11 mouse cellular contexts compared by ENCODE assay signal in genomic region chr3:83222125-83222524, GRCm38 (mm10).
A peak's percentile ranks its signal among the peaks of the same experiment; 100 is the strongest.
DNase-seq lines count a peak whose midpoint lies in the region; ATAC-seq and TF ChIP-seq lines count a peak whose summit lies in the region.
"Had no signal": no experiment of that assay in that cellular context is flagged by ENCODE, and none has a peak within 500 bp of the region (broad histone marks: within the 10 kb centered on the region; RNA-seq: fewer than 3 reads in every experiment).

No protein-coding gene starts in this region.

- WGBS in hindbrain, postnatal 0 days: 55% methylated on average over 5 of the region's 5 CpGs
- 59% methylated on average over 5 of the region's 5 CpGs for WGBS in hindbrain, embryonic 11.5 days

- peak; percentile 50 for DNase-seq in hindbrain, postnatal 0 days (ENCODE audit: low spot score)
- no peak for DNase-seq in hindbrain, embryonic 11.5 days (ENCODE audit: low spot score)
- DNase-seq in layer of hippocampus, adult 9-11 months: peak; percentile 71
- peak; percentile 57 to 64 for DNase-seq in right cerebral cortex, adult 2 months (ENCODE audit: low spot score in 2 of 2)
- no peak for DNase-seq in retina, embryonic 14.5 days (ENCODE audit: low spot score)
- no peak for DNase-seq in T-cell, adult 2 months (ENCODE audit: low spot score)

- no peaks in the 10 kb centered on the region for H3K9me3 ChIP-seq in hindbrain, postnatal 0 days (ENCODE audit: low read length)
- no peaks in the 10 kb centered on the region for H3K9me3 ChIP-seq in hindbrain, embryonic 11.5 days (ENCODE audit: control insufficient read depth, low read length)
- H3K9me3 ChIP-seq: embryonic facial prominence, embryonic 12.5 days; G1E had no signal

- H3K27ac ChIP-seq in hindbrain, postnatal 0 days: no peak overlapping the region
- no peak overlapping the region for H3K27ac ChIP-seq in hindbrain, embryonic 11.5 days (ENCODE audit: low read depth, low read length)
- H3K27ac ChIP-seq in cortical plate, adult 2 months (ENCODE audit: insufficient read depth, low read length): no peak overlapping the region
- H3K27ac ChIP-seq: embryonic facial prominence, embryonic 12.5 days; macrophage had no signal

- H3K4me2 ChIP-seq in hindbrain, postnatal 0 days (ENCODE audit: low read depth, low read length): no peak overlapping the region
- no peak overlapping the region for H3K4me2 ChIP-seq in hindbrain, embryonic 11.5 days (replicated peaks; ENCODE audit: low read depth, low read length)
- H3K4me2 ChIP-seq: embryonic facial prominence, embryonic 12.5 days had no signal

- peak; percentile 35 for TF ChIP-seq CTCF in hindbrain, postnatal 0 days (IDR thresholded peaks at IDR 0.05; ENCODE audit: low read depth)
- peak; percentile 46; the same call in 1 of the 2 replicates for TF ChIP-seq CTCF in cortical plate, adult 2 months (IDR thresholded peaks at IDR 0.05; ENCODE audit: extremely low read depth, insufficient read depth, low read length)

- no peak overlapping the region for H3K9ac ChIP-seq in hindbrain, postnatal 0 days (replicated peaks; ENCODE audit: low read length)
- H3K9ac ChIP-seq in hindbrain, embryonic 11.5 days (ENCODE audit: low read depth, low read length): no peak overlapping the region
- H3K9ac ChIP-seq: embryonic facial prominence, embryonic 12.5 days had no signal

- no peaks in the 10 kb centered on the region for H3K36me3 ChIP-seq in hindbrain, postnatal 0 days (ENCODE audit: insufficient read depth, low read length)
- H3K36me3 ChIP-seq in hindbrain, embryonic 11.5 days (ENCODE audit: control insufficient read depth, insufficient read depth, low read length): no peaks in the 10 kb centered on the region
- H3K36me3 ChIP-seq: embryonic facial prominence, embryonic 12.5 days; G1E had no signal

- H3K4me1 ChIP-seq in hindbrain, postnatal 0 days (ENCODE audit: insufficient read depth, low read length): no peaks in the 10 kb centered on the region
- H3K4me1 ChIP-seq in hindbrain, embryonic 11.5 days (replicated peaks; ENCODE audit: control insufficient read depth, insufficient read depth, low read length): no peaks in the 10 kb centered on the region
- H3K4me1 ChIP-seq in cortical plate, adult 2 months (ENCODE audit: control insufficient read depth, insufficient read depth, low read length): no peaks in the 10 kb centered on the region
- H3K4me1 ChIP-seq: embryonic facial prominence, embryonic 12.5 days had no signal

- TF ChIP-seq POLR2A in cortical plate, adult 2 months (IDR thresholded peaks at IDR 0.05; ENCODE audit: extremely low read depth, insufficient read depth, low read length): no peak

- no peak overlapping the region for H3K4me3 ChIP-seq in hindbrain, postnatal 0 days (ENCODE audit: low read length)
- H3K4me3 ChIP-seq in hindbrain, embryonic 11.5 days (ENCODE audit: low read depth, low read length): no peak overlapping the region
- no peak overlapping the region for H3K4me3 ChIP-seq in cortical plate, adult 2 months (ENCODE audit: insufficient read depth, low read length)
- H3K4me3 ChIP-seq: embryonic facial prominence, embryonic 12.5 days had no signal

- H3K27me3 ChIP-seq in hindbrain, postnatal 0 days (ENCODE audit: insufficient read depth, low read length): no peaks in the 10 kb centered on the region
- H3K27me3 ChIP-seq in hindbrain, embryonic 11.5 days (ENCODE audit: control insufficient read depth, insufficient read depth, low read length): no peaks in the 10 kb centered on the region
- H3K27me3 ChIP-seq: embryonic facial prominence, embryonic 12.5 days had no signal

- ATAC-seq in hindbrain, postnatal 0 days: no peak
- ATAC-seq in hindbrain, embryonic 11.5 days (ENCODE audit: low FRiP score): no peak
- no peak for ATAC-seq in megakaryocyte-erythroid progenitor cell, adult 5-6 weeks (replicated peaks; ENCODE audit: low FRiP score, low TSS enrichment, poor library complexity, severe bottlenecking)

Comparison
In these comparisons a context has a peak if more than half of its experiments do, and no peak if none do; other contexts are left out.
1. DNase-seq: peak in hindbrain, postnatal 0 days (single experiment), layer of hippocampus, adult 9-11 months (single experiment) and right cerebral cortex, adult 2 months (2 of 2); none in hindbrain, embryonic 11.5 days (single experiment), retina, embryonic 14.5 days (single experiment) and T-cell, adult 2 months (single experiment).